Mouse (Mus musculus): Measurements from ENCODE around the gene Ctbs.
"Not testable (repeated sequence)": the region's sequence is repeated elsewhere in the genome, so short reads cannot be mapped to it uniquely, and the experiment has no call there.

Ctbs gene

DNA sequence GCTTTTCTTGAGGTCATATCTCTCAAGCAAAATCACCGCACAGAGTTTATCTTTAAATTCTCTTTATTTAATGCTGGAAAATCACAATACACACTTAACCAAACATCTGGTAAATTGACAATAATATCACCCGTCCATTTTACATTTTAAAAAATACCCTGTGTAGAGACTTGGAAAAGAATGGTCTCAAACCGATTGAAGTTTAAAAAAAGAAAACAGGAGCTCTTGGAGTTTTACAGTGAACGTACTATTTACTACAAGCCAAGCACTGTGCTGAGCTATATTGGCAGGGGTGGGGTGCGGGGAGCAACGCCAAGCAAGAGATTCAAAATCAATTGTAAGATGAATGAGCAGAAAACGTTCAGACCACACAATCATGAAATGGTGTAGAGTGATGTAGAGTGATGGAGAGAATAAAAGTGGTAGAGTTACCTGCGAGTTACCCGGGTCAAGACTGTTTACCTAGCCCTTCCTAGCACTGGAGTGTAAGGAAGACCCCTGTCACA, at the start of gene Ctbs:
Gene Ctbs, plus strand, starts transcription at position 51 of the 506 bp plus-strand sequence.
- no peak for DNase-seq (ENCODE audit: low spot score)

- no peak for DNase-seq (ENCODE audit: low spot score)
Measured at GRCm38 (mm10) chr3:146403770-146404169, 45.8 kb upstream of the Ctbs start.

DNA sequence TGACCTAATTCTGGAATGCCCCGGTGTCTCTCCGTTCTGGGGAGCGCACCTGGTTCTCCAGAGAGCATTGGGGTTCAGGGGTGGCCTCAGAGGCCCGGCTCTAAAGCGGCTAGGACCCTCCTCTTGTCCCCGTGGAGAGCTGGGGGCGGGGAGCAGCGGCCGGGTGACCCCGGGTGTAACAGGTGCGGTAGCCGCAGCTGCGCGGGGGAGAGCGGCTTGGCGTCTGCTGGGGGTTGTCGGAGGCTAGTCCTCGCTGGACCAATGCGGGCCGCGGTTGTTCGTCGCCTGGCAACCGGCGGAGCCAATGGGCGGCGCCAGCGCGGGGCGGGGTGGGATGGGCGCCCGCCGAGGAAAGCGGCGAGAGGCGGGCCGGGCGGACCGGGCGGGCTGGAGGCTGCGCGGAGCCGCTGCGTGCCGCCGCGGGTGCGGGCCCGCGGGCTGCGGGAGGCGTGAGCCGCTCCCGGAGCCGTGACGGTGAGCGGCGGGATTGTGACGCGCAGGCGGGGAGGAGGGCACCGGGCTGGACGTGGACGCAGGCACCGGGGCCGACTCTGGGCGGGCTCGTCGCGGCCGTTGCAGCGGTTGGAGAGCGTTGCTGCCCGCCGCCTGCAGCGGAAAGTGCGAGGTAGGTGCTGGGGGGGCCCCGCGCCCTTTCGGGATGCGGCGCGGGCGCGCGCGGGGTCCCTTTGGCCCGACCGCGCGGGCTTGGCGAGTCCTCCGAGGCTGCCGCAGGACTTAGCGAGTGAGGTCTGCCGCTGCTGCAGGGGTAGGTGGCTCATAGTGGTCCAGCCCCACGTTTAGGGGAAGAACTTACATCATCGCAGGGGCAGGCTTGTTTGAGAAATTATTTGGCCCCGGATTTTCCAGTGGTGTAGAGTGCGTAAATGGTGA, 45.0 kb upstream of the Ctbs start, which contains the start of gene Ssx2ip:
Gene Ssx2ip, plus strand, starts transcription at position 332 of the 891 bp plus-strand sequence.
- DNase-seq (ENCODE audit: low spot score) = peak; percentile 95

DNA sequence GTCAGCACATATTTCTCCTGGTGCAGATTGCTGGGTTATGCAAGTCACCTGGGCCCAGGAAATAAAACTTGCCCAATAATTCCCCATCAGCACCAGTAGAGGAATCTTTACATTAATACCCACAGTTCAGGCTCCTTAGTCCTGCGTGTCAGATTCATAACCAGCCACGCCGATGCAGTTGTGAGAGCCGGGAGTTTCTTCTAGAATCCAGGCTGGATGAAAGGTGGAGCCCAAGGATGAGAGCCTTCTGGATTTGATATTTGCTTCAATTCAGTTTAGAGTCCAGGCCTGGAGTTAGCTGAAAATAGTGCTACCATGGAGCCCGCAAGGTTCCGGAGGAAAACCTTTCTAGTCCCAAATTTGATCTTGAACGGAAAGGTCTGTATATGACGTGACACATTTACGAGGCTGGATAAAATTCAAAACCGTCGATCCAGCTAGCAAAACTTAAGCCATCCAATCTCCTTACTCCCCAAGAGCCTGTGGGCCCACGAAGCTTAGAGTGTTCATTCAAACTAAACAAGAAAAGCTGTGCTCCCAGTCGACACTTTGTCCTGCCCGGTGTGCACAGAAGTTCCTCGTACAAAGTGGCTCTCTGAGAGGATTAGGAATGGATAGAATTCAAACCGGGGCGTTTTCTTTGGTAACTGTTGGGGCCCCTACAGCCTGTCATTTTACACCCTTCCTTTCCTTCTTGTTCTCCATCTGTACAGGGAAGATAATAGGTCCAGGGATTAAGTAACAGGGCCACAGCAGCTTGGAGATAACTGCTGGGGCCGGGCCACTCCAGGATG, 44.2 kb upstream of the Ctbs start:
- no peak for DNase-seq (ENCODE audit: low spot score)

DNA sequence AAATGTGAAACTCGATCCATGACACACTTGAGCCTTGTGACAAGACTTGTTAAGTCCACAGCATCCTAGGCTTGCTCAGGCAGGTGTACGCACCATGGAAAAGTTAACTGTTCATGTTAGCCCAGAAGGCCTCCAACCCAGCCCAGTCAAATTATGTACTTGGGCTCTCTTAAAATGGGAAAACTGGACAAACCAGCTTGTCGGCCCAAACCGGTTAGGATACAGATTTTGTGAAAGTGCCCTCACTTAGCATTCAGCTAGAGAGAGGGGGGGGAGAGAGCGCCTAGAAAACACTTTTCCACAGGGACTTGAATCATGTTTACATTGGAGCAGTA, 43.6 kb upstream of the Ctbs start:
- no peak for DNase-seq (ENCODE audit: low spot score)

DNA sequence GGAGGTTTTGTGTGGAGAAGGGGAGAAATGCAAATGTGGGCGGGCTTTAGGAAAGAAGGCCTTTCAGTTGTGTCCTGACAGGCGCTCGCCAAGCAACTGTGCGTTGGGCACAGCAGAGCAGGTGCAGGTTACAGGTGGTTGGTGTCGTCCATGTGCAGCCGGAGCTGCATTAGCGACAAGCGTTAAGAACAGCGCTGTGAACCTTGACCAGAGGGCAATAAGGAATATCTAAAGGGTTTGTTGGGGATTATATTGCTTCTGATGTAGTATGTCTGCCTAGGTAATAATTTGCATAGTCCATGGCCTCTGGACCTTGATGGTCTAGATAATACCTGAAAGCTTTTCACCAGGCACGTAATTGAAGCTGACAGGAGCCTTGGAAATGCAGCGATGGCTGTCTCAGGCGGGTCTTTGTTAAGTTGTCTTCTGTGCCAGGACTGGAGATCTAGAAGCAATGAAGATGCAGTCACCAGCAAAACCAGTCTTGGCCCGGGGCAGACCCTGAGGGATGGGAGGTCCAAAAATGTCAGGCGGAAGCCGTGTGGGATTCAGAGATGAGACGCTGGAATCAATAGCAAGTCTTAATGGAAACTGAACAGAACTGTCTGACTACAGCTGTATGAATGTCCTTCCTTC, 42.4 kb upstream of the Ctbs start:
- no peak for DNase-seq (ENCODE audit: low spot score)

DNA sequence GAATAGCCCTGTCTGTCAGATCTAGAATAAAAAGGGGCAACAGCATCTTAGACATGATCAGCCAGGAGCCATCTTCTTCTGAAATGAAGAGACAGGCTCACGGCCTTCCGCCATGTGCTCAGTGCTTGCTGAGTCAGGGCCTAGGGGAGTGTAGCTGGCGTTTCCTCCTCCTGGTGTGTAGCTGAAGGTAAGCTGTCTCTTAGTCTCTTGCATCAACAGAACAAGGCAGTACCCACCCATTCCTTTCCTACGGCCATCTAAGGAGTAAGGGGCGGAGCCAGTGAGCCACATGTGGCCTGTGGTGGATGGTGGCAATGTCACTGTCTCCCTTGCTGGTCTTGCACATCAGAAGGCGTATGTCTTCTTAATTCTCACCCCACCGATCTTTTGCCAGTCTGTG, 39.5 kb upstream of the Ctbs start:
- DNase-seq (ENCODE audit: low spot score) = no peak

- no peak for DNase-seq (ENCODE audit: low spot score)
Measured at GRCm38 (mm10) chr3:146412008-146412407, 37.6 kb upstream of the Ctbs start.

DNA sequence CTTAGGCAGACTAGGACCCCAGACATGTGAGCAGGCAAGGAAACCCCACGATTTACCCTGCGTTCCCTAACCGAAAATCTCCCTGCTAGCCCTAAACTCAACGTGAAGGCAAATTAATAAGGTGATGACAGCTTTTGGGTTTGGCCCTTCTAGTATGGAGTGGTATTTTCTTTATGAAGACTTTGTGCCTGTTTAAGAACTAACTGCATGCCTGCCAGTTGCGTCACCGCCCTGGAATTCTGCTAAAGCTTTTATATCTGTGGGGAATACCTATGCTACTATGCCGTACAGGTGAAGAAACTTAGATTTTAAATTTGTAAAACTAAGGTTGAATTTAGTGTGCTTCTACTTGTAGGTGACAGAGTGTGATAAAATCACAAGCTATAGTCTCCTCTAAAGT, 37.1 kb upstream of the Ctbs start:
- no peak for DNase-seq (ENCODE audit: low spot score)

DNA sequence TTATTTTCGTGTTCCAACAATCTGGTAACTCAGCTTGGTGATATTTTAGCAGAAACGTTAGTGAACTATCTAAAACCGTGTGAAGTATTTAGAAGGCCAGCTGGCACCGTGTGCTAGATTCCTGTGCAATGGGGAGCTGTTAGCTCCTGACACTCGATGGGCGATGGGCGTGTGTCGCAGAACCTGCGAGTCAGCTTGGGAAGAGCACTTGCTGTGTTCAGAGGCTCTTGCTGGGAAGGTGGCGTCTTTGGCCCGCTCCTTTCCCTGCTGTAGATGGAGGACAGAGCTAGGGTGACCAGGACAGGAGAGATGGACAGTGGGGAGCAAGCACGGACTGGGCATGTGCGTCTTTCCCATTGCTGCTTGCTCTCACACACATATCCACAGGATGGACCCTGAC, 36.6 kb upstream of the Ctbs start:
- DNase-seq (ENCODE audit: low spot score) = no peak

- DNase-seq (ENCODE audit: low spot score) = no peak
Measured at GRCm38 (mm10) chr3:146413992-146414391, 35.6 kb upstream of the Ctbs start.

DNA sequence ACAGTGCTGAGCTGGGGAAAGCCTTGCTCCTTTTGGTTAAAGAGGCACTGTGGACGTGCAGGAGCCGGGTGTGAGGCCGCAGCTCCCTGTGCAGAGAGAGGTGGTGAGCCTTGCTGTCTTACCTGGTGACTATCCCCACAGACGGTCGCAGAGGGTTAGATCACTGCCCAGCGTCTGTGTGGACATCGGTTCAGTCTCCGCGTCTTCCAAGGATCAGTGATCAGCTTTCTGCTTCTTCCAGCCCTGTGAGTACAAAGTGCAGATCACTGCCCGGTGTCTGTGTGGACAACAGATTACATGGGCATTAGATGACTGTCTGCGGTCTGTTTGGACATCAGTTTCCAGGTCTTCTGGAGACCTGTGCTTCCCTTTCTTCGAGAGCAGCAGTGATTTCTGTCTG, 35.0 kb upstream of the Ctbs start:
- DNase-seq (ENCODE audit: low spot score) = no peak

- DNase-seq (ENCODE audit: low spot score) = no peak
Measured at GRCm38 (mm10) chr3:146417873-146418272, 31.7 kb upstream of the Ctbs start.

GRCm38 (mm10) chr3:146418901-146419300, 30.7 kb upstream of the Ctbs start:
- DNase-seq (ENCODE audit: low spot score) = peak; percentile 52

GRCm38 (mm10) chr3:146419534-146419933, 30.1 kb upstream of the Ctbs start:
- no peak for DNase-seq (ENCODE audit: low spot score)

DNA sequence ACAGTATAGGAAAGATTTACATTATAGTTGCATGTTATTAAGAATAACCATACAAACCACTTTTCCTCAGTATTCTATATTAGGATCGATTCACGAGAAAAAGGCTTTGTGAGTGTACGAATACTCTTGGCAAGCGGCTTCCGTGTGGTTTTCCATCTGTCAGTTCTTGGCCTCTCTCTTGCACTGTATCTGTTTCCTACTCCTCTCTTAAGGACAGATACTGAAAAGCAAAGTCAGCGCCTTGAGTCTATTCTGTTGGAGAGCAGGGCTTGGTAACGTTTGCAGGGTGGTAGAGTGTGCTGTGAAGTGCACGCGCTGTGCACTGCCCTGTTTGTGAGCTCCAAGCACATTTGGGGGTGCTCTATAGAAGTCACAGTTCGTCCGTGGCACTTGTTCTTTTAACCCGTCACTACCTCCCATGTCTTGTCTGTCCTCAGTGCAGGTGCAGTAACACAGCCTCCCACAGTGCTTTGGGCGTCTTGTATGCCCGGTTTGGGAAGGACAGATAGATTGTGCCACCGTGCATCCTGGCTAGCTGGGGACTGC, 29.5 kb upstream of the Ctbs start:
- no peak for DNase-seq (ENCODE audit: low spot score)

- no peak for DNase-seq (ENCODE audit: low spot score)
Measured at GRCm38 (mm10) chr3:146421787-146422186, 27.8 kb upstream of the Ctbs start.

DNA sequence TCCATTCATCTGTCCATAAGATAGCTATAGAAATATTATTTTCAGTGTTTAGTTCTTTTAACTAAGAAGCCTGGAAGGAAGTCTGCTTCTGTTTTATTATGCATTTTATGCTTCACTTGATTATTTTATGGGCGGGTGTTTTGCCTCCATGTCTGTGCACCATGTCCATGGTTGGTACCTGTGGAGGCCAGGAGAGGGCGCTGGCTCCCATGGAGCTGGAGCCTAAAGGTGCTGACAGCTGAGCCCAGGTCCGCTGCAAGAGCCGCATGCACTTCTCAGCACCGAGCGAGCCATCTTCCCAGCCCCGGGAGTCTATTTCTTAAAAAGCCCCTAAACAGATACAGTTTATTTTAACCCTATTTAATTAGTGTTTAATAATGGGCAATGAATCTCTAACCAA, 25.9 kb upstream of the Ctbs start:
- no peak for DNase-seq (ENCODE audit: low spot score)

DNA sequence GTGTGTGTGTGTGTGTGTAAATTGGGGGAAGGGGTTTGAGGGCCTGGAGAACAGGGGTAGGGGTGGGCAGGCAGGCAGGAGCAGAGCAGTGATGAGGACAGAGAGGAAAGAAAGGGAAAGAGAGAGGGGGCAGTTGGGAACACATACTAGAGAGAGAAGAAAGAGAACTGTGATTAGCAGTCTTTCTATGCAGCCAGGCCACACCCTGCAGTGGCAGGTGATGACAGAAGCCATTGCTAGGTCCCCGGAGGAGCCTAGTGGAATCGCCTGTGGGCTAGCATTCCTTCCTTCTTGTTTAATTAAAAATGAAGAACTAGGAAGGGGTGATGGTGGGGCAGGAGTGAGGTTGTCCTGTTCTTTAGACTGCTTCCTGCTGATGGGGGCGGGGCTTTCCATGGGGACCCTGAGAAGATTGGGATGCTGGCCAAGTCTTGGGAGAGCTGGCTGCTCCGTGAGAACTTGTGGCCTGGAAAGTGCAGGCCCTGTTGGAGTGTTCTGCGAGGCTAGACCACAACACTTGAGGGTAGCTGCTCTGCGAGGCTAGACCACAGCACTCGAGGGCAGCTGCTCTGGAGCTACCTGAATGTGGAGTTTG, 25.2 kb upstream of the Ctbs start:
- no peak for DNase-seq (ENCODE audit: low spot score)

DNA sequence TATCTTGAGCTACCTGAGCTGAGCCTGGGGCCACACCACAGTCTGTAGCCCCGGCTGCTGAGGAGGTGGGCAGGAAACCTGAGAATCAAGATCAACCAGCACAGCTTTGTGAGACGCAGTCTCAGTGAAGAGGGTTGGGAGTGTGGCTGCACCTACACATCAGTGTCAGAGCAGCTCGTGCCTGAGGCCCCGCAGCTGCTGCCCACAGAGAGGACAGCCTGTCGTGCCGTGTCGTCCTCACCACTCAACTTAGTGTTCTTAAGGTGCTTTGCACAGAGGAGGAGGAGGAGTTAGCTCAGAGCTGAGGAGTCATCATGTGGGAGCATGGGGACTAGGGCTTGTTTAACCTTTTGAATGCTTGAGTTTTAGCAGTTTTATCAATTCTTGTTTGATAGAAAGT, 23.7 kb upstream of the Ctbs start:
- DNase-seq (ENCODE audit: low spot score) = no peak

GRCm38 (mm10) chr3:146426489-146426888, 23.1 kb upstream of the Ctbs start:
- DNase-seq (ENCODE audit: low spot score) = no peak

- DNase-seq (ENCODE audit: low spot score) = not testable (repeated sequence)
Measured at GRCm38 (mm10) chr3:146433063-146433462, 16.5 kb upstream of the Ctbs start.
